Mouse (Mus musculus) NIH3T3 (cell line): ENCODE data around the gene Prr12.
A peak's percentile ranks its signal among the peaks of the same experiment; 100 is the strongest.
"Not testable (repeated sequence)": the region's sequence is repeated elsewhere in the genome, so short reads cannot be mapped to it uniquely, and the experiment has no call there.

ENCODE experiments used
- DNase-seq: peaks from one replicate; pipeline ENCODE4 v3.0.0-alpha.2; 2012; ENCODE audit warnings: low read depth

The Prr12 gene

DNA sequence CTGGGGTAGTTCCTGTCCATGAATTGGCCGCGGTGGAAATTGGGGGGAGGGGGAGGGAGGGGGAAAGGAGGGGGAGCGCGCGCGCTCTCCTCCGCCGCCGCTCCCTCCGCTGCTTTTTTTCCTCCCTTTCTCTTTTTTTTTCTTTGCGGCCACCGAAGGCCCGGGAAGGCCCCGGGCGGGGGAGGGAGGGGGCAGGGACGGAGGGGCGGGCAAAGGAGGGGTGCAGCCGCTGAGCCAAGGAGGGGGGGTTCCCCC, at the start of gene Prr12:
Gene Prr12 (minus strand): TSS at position 20 of the 255 bp plus-strand sequence.
- no peak for DNase-seq

DNA sequence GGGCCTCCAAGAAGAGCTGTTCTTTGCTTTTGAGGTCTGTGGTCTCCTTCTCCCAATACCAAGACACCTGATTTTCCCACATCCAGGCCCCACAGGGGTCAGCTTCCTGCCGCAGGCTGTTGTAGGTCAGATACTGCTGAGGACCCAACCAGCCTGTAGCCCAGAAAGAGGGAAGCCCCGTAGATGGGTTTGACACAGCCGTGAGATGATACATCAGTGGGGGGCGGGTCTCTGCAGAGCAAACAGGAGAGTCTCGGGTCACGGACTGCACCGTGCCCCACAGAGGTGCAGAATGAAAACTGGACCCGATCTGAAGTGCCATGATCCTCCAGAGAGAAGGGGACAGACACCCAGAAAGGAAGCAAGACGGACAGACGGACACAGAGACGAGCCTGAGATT, 49.8 kb upstream of the Prr12 start:
- no peak for DNase-seq

DNA sequence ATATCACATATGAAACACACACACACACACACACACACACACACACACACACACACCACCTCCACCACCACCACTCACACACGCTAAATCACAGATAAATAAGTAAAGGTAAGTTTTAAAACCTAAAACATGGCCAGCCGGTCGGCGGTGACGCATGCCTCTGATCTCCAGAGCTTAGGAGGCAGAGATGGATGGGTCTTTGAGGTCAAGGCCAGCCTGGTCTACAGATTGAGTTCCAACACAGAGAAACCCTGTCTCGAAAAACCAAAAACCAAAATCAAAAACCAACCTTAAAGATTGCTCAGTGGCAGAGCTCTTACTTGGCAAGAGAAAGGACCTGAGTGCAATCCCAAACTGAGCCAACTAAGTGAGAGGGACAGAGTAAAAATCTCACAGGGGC, 47.4 kb upstream of the Prr12 start:
- no peak for DNase-seq

DNA sequence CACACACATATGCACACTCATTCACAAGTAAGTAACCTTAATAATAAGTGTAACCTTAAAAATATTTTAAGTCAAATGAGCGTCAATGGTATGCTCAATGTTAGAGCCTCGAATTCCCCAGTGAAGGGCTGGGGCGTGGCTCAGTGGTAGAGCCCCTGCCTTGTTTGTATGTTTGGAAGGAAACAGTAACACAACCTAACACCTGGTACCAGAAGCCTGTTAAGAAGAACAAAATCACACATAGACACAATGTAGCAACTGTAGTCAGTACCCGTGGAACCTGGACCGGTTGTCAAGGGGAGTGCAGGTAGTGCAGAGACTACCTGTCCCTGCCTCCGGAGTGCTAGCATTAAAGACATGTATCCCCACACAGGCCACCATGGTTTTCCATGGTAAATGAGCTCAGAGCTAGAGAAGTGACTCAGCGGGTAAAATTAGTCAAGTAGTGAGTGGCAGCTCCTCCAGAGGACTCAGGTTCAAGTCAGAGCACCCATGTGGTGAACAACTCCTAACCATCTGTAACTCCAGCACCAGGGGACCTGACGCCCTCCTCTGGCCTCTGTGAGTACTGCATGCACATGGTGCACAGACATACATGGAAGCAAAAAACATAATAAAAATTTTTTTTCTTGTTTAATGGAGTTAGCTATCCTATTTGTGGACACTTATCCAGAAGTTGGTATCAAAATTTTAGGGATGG, 46.0 kb upstream of the Prr12 start:
- peak; percentile 55 for DNase-seq

DNA sequence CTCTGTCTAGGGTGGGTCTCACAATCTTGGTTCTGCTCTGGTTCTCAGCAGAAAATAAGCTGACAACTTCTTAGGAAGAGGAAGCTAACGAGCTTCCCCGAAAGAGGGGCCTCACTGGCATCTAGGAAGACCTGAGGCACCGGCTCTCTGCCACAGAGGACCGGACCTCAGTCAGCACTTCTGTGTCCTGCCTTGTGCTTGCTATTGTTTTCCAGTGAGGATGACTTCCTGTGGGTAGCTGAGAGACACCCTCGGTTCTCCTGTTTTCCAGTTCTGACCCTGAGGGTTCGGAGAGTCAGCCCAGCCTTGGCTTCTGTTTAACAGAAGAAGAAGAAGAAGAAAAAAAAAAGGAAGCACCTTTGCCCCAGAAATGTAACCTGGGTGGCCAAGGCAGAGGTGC, 44.8 kb upstream of the Prr12 start:
- DNase-seq: no peak

DNA sequence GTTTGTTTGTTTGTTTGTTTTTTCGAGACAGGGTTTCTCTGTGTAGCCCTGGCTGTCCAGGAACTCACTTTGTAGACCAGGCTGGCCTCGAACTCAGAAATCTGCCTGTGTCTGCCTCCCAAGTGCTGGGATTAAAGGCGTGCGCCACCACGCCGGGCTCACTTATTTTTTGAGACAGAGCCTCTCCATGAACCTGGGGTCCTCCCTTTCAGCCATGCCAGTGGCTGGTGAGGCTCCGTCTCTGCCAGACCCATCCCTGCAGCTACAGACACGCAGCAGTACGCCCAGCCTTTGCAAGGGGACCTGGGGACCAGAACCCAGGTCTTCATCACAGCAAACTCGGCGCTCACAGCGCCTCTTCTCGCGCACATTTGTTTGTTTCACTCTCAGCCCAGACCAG, 43.3 kb upstream of the Prr12 start:
- not testable (repeated sequence) for DNase-seq

DNA sequence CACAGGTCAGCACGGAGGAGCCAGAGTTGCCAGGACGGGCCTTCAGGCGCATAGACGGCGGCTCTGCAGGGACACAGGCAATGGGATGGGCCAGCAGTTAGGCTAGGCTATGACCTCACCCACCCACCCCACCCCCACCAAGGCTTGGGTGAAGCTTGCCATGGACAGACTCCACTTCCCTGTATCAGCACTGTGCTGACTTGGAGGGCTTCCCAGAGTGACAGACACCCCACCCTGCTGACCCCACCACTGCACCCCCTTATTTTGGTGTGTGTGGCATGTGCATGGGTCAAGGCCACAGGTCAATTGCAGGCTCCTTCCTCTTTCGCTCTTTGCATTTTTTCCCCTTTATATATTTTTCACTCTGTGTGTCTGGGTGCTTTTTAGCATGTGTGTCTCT, 42.7 kb upstream of the Prr12 start:
- DNase-seq: no peak

DNA sequence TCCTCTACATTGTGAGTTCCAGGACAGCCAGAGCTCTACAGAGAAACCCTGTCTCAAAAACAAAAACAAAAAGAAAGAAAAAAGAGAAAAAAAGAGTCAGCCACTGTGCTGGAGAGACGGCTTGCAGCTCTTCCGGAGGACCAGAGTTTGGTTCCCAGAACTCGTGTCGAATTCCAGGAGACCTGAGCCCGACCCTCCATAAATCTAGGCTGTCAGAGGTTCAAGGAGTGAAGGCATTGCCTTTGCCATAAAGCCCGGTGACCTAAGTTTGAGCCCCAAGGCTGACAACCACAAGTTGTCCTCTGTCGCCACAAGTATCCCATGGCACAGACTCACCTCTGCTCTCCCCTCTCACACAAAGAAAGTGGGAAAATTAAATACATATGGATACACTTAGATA, 41.4 kb upstream of the Prr12 start:
- DNase-seq: peak; percentile 66

DNA sequence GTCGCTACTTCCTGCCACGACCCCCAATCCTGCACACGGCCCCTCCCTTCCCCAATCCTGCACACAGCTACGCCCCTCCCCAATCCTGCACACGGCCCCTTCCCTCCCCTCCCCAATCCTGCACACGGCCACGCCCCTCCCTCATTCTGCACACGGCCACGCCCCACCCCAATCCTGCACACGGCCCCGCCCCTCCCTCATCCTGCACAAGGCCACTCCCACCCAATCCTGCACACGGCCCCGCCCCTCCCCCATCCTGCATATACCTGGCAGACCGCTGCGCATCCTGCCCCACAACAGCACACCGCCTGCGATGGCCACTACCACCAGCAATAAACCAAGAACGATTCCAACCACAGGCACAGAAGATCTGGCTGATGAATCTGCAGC, 40.8 kb upstream of the Prr12 start:
- peak; percentile 31 for DNase-seq

DNA sequence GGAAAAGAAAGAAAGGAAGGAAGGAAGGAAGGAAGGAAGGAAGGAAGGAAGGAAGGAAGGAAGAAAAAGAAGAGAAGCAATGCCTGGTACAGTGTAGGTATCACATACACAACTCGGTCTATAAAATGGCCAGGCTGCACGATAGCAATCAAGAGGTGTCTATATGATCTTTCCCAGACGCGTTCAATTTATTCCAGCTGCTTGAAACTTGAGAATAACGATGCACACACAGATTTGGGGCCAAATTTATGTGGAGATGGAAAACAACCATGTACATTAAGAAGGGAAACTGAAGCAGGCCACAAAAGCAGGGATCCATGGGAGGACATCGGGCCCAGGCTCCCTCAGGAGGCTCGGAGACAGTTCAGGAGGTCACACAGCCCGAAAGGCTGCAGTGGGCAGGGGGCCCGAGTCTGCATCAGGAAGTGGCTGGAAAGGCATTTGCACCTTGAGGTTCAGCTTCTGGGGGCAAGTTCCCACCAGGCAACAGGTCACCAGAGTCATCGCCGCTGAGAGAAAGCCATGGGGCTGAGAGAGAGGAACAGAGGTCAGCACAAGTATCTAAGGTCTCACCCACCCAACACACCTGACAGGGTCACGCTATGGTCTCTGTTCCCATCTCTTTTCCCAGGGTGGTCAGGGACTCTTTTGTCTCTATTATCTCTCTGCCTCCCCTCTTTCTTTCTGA, 40.3 kb upstream of the Prr12 start:
- peak; percentile 34 for DNase-seq

DNA sequence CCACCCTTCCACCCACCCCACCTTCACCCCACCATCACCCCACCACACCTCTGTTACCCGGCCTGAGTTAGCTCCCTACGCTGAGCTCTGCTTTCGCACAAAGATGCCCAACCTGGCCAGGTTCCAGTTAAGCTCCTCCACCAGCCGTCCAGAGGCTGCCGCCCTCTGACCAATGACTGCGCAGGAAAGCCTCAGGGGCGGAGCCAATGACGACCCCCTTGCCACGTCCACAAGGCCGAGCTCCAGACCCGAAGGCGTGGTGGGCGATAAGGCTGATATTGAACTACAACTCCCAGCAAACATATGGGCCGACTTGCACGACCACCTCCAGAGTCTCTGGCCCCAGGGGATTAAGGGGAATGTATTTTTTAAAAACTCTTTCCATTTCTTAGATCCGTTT, 39.4 kb upstream of the Prr12 start, which contains the start of gene Rcn3:
Gene Rcn3 (minus strand): TSS at position 174 of the 400 bp plus-strand sequence.
- peak; percentile 99 for DNase-seq

DNA sequence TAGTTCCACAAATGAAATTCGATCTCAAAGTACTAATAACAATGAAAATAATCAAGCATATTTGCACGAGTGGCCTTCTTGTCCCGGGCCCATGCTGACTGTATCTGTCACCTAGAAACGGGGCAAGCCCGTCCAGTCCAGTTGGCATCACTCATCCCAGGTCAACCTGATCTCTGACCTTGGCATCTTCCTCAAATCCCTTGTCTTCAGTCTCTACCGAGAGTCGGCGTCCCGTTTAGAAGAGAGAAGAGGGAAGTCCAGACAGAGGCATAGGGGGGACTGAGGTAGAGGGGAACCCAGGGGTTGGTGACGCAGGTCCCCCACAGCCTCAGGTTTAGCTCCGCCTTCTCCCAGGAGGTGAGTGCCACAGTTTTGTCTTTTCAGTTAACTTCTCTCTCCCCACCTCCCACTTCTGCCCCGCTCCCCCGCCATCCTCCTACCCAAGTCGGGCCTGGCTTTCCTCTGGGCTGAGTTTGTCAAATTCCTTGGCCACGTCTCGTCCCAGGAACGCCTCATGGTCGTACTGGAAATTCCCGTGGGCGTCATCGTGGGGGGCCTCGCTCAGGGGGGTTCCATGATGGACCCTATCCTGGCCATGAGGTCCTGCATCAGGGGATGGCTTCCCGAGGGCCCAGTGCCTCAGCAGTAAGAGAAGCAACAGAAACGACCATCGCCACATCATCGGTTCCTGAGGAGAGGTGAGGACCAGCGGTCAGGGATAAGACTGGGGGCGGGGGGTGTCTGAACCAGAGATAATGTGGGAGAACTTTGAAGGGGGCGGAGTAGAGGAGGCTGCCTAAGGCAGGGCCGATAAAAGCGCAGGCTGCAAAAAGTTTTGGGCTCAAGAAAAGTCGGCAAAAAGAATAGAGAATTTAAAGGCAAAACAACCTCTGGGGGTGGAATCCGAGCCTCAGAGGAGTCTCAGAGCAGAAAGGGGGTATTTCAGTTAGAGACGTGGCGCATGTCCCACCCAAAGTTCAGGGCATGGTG, 38.6 kb upstream of the Prr12 start:
- DNase-seq: peak; percentile 77

DNA sequence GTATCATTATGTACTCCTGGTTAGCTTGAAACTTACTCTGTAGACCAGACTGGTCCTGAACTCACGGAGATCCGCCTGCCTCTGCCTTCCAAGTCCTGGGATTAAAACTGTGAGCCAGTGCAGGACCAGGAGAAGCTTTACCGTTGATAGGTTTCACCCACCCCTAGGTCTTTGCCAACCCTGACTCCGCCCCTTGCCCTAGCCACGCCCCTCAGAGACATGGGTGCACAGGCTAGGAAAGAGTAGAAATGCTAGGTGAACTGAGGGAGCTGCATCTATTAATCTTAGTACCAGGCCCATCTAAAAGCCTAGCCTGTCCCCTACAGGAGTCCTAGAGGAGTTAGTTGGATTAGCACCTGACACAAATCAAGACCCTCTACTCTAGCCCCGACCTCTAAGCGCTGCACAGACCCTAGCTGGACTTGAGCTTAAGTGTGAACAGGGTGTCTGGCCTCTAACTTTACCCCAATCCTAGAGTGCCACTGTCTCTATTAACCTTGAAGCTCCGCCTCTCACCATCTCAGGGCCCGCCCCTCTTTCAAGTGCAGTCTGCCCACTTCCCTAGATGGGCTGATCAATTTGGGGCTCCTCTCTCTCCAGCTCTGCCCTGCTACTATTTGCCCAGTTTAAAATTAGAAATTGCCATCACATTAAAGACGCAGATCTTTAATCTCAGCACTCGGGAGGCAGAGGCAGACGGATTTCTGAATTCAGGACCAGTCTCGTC, 37.7 kb upstream of the Prr12 start:
- peak; percentile 66 for DNase-seq

DNA sequence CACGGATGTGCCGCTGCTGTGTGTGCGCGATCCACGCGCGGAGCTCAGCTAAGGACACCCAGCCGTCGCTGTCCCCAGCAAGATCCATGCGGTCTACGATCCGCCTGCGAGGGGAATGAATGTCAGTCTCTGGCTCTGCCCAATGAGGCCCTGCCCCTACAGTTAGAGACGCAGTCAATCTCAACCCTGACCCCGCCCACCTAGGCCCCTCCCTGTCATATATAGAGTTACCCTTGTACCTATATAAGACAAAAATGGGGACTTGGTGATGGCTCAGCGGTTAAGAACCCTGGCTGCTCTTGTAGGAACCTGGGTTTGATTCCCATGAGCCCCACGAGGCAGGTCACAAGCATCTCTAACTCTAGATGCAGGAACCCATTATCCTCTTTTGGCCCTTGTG, 35.9 kb upstream of the Prr12 start:
- no peak for DNase-seq

DNA sequence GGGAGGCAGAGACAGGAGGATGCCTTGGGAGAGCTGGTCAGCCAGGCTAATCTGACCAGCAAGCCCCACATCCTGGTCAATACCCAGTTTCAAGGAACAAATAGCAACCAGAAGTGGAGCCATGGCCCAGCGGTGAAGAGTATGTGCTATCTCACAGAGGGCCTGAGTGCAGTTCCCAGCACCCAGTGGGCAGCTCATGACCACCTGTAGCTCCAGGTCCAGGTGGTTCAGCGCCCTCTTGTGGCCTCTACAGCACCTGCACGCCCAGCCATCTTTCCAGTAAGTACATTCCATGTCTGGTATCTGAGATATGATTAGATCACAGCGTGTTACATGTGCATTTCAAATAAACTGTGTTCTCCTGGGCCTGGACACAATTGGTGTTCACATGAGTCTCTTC, 33.4 kb upstream of the Prr12 start:
- peak; percentile 34 for DNase-seq

DNA sequence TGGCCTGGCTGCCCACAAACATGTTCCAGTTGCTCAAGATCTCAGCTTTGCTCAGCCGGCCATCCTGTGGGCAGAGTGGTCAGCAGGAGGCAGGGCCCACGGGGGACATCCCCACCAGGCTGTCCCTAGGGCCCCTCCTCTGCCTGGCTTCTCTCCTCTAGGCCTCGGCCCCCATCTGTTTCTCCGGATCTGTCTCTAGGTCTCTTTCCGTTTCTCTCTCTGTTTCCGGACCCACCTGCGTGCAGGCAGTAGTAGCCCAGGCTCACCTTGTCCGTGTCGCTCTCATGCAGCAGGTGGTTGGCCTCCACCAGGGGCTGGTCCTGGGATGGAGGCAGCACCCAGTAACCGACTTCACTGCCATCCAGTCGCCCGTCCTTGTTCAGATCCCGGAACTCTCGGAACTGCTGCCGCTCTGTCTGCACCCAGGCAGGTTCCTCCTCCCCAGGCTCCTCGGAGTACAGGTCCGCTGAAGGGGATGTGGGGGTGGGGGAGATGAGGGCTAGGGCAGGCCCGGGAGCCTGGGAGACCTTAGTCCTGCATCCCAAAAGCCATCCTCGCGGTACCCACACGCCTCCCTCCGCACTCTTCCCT, 30.7 kb upstream of the Prr12 start:
- no peak for DNase-seq

DNA sequence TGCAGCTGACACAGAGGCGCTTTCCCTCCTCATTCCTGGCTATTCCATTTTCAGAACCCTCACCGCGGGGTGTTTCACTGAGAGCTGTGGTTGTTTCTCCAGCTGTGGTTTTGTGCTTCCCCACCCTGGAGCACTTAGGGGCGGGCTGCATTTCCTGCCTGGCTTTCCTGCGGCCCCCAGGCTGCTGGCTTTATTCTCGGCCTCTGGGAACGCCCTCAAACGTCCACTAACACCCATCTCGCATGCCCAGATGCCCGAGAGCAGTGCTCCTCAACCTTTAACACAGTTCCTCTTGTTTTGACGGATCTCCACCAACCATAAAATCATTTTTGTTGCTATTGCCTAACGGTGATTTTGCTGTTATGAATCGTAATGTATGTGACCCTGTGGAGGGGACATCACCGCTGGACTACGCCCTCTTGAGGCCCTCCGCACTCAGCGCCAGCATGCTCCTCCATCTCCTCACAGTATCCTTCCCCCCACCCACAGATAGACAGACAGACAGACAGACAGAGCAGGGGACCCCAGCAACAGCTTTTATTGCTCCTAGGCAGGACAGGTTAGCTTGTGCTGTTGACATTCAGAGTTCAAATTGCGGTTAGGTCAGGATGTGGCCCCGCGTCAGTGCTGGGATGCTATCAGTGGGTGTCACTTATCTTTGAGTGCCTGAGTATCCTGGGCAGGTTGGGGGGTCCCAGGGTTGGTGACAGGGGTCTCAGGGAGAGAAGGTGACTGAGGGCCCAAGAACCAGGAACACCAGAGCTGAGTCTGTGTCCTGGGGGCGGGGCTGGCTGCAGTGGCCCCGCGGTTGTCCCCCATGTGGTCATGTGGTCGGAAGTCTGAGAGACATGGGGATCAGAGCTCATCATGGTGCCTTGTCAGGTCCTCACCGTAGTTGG, 30.0 kb upstream of the Prr12 start:
- no peak for DNase-seq

DNA sequence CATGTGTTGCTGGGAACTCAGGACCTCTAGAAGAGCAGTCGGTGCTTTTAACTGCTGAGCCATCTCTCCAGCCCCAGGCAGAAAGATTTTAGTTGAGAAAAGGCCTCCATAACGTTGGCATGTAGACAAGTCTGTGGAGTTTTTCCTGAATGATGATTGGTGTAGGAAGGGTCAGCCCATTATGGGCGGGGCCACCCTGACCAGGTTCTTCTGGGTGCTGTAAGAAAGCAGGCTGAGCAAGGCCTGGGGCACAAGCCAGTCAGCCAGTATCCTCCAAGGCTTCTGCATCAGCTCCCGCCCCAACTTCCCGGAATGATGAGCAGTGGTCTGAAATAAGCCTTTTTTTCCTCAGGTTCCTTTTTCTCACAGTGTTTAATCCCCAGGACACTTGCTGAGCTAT, 28.3 kb upstream of the Prr12 start:
- peak; percentile 68 for DNase-seq

DNA sequence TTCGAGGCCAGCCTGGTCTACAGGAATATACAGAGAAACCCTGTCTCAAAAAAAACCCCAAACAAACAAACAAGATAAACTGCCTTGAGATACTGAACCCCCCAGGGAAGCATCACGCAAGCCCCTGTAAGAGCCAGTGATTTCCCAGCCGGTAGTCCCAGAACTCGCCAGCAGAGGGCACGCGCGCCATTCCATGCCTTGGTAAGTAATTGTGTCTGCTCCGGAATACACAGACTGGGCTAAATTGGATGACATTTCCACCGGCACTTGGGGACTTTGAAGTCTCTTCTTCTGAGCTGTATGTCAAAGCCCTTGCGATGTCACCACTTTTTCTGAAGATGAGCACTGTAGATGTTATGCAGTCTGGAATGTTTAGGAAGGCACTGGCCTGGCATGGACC, 27.2 kb upstream of the Prr12 start:
- peak; percentile 94 for DNase-seq

DNA sequence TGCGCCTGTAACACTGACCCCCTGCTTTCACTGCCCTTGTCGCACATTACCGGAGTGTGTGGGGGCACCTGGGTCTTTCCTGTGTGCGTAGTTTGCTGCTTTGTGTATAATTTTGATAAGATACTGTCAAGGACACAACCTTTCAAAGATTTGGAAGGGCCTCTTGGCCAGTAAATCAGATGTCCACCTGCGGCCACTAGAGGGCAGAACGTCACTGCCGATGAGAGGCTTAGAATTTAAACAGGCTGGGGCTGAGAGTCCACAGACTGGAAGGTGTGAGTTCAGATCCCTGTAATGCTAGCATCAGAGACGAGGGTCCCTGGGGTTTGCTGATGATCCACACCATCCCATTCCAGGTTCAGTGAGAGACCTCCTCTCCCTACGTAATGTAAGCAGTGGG, 25.8 kb upstream of the Prr12 start:
- DNase-seq: peak; percentile 89

DNA sequence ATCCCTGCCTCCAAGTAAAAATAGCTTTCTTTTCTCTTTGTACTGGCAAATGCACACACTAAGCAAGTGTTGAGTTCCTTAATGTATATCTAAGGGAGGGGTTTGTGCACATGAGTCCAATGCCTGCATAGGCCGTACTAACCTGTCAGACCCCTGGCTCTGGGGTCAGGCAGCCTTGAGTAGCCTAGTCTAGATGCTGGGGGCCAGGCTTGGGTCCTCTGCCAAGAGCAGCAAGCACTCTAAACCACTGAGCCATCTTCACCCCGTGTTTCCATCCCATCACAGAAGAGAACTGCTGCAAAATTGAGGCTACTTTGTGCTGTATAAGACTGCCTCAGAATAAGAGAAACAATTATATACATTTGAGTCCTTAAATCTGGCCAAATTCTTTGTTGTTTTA, 25.1 kb upstream of the Prr12 start:
- DNase-seq: no peak
